Mouse (Mus musculus): ENCODE results near the gene Chrm1. TPM values are rescaled to one million over a fixed set of nuclear protein-coding genes. Genes with fewer than 3 reads are reported as not detected.

Gene Chrm1
- polyA plus RNA-seq, 1 experiment from 2014 or later: 0.12 TPM

GRCm38 (mm10) chr19:8711949-8712869, 48.6 kb downstream of the Chrm1 start:
- peak overlapping the region; percentile 82 for H3K4me2 ChIP-seq
- peak overlapping the region; percentile 87 for H3K4me3 ChIP-seq (ENCODE audit: low read depth, low read length)
- peak overlapping the region; percentile 98 for H3K9ac ChIP-seq (ENCODE audit: low read depth, low read length)
- ATAC-seq (replicated peaks; ENCODE audit: low FRiP score) (no peak), DNase-seq (ENCODE audit: low spot score) (no peak)
- H3K9me3 ChIP-seq (ENCODE audit: control insufficient read depth, low read length): no peaks in the 10 kb centered on the region
- H3K27ac ChIP-seq (ENCODE audit: low read depth, low read length): peak overlapping the region; percentile 90
- H3K27me3 ChIP-seq (replicated peaks; ENCODE audit: control insufficient read depth, insufficient read depth, low read length): no peaks in the 10 kb centered on the region
- peaks cover 38% of the 10 kb centered on the region for H3K36me3 ChIP-seq (ENCODE audit: control insufficient read depth, insufficient read depth, low read length)
- peaks cover 52% of the 10 kb centered on the region for H3K4me1 ChIP-seq (replicated peaks; ENCODE audit: control insufficient read depth, insufficient read depth, low read length)
- 37% methylated on average over 10 of the region's 10 CpGs for WGBS

GRCm38 (mm10) chr19:8712870-8713305, 49.3 kb downstream of the Chrm1 start:
- Histone ChIP-seq H3K36me3 (ENCODE audit: control insufficient read depth, insufficient read depth, low read length) (peaks cover 33% of the 10 kb centered on the region), H3K4me2 (peak overlapping the region; percentile 82), H3K27me3 (replicated peaks; ENCODE audit: control insufficient read depth, insufficient read depth, low read length) (no peaks in the 10 kb centered on the region), H3K27ac (ENCODE audit: low read depth, low read length) (peak overlapping the region; percentile 90), H3K4me1 (replicated peaks; ENCODE audit: control insufficient read depth, insufficient read depth, low read length) (peaks cover 48% of the 10 kb centered on the region), H3K9me3 (ENCODE audit: control insufficient read depth, low read length) (no peaks in the 10 kb centered on the region), H3K9ac (ENCODE audit: low read depth, low read length) (peak overlapping the region; percentile 98), H3K4me3 (ENCODE audit: low read depth, low read length) (peak overlapping the region; percentile 87)
- 0% methylated on average over 13 of the region's 13 CpGs for WGBS
- peak; percentile 85 for DNase-seq (ENCODE audit: low spot score)
- ATAC-seq (replicated peaks; ENCODE audit: low FRiP score): peak; percentile 38

- peak; percentile 88 for DNase-seq (ENCODE audit: low spot score)
- Histone ChIP-seq H3K4me3 (ENCODE audit: low read depth, low read length) (peak overlapping the region; percentile 87), H3K4me1 (replicated peaks; ENCODE audit: control insufficient read depth, insufficient read depth, low read length) (peaks cover 48% of the 10 kb centered on the region), H3K27me3 (replicated peaks; ENCODE audit: control insufficient read depth, insufficient read depth, low read length) (no peaks in the 10 kb centered on the region), H3K9ac (ENCODE audit: low read depth, low read length) (peak overlapping the region; percentile 98), H3K27ac (ENCODE audit: low read depth, low read length) (peak overlapping the region; percentile 90), H3K9me3 (ENCODE audit: control insufficient read depth, low read length) (no peaks in the 10 kb centered on the region), H3K36me3 (ENCODE audit: control insufficient read depth, insufficient read depth, low read length) (peaks cover 27% of the 10 kb centered on the region), H3K4me2 (peak overlapping the region; percentile 82)
- WGBS: under 1% methylated on average over 51 of the region's 51 CpGs
- ATAC-seq (replicated peaks; ENCODE audit: low FRiP score): peak; percentile 84
Observed at GRCm38 (mm10) chr19:8713306-8713996, 49.9 kb downstream of the Chrm1 start.

- Histone ChIP-seq H3K36me3 (ENCODE audit: control insufficient read depth, insufficient read depth, low read length) (peaks cover 21% of the 10 kb centered on the region), H3K9ac (ENCODE audit: low read depth, low read length) (peak overlapping the region; percentile 98), H3K27ac (ENCODE audit: low read depth, low read length) (peak overlapping the region; percentile 90), H3K4me3 (ENCODE audit: low read depth, low read length) (peak overlapping the region; percentile 87), H3K9me3 (ENCODE audit: control insufficient read depth, low read length) (no peaks in the 10 kb centered on the region), H3K4me2 (peak overlapping the region; percentile 82), H3K27me3 (replicated peaks; ENCODE audit: control insufficient read depth, insufficient read depth, low read length) (no peaks in the 10 kb centered on the region), H3K4me1 (replicated peaks; ENCODE audit: control insufficient read depth, insufficient read depth, low read length) (peaks cover 49% of the 10 kb centered on the region)
- peak; percentile 36 for ATAC-seq (replicated peaks; ENCODE audit: low FRiP score)
- no peak for DNase-seq (ENCODE audit: low spot score)
- WGBS: 6% methylated on average over 13 of the region's 13 CpGs
Observed at GRCm38 (mm10) chr19:8713997-8714652, 50.5 kb downstream of the Chrm1 start.

GRCm38 (mm10) chr19:8714653-8715481, 51.3 kb downstream of the Chrm1 start:
- WGBS: 46% methylated on average over 10 of the region's 10 CpGs
- H3K27me3 ChIP-seq (replicated peaks; ENCODE audit: control insufficient read depth, insufficient read depth, low read length): no peaks in the 10 kb centered on the region
- H3K9ac ChIP-seq (ENCODE audit: low read depth, low read length): peak overlapping the region; percentile 51; the same call in 1 of the 2 replicates
- DNase-seq (ENCODE audit: low spot score) (no peak), ATAC-seq (replicated peaks; ENCODE audit: low FRiP score) (peak; percentile 79)
- peaks cover 46% of the 10 kb centered on the region for H3K4me1 ChIP-seq (replicated peaks; ENCODE audit: control insufficient read depth, insufficient read depth, low read length)
- peak overlapping the region; percentile 82 for H3K4me2 ChIP-seq
- H3K36me3 ChIP-seq (ENCODE audit: control insufficient read depth, insufficient read depth, low read length): peaks cover 13% of the 10 kb centered on the region
- H3K27ac ChIP-seq (ENCODE audit: low read depth, low read length): peak overlapping the region; percentile 89
- H3K4me3 ChIP-seq (ENCODE audit: low read depth, low read length): peak overlapping the region; percentile 21; the same call in 1 of the 2 replicates
- no peaks in the 10 kb centered on the region for H3K9me3 ChIP-seq (ENCODE audit: control insufficient read depth, low read length)

DNA sequence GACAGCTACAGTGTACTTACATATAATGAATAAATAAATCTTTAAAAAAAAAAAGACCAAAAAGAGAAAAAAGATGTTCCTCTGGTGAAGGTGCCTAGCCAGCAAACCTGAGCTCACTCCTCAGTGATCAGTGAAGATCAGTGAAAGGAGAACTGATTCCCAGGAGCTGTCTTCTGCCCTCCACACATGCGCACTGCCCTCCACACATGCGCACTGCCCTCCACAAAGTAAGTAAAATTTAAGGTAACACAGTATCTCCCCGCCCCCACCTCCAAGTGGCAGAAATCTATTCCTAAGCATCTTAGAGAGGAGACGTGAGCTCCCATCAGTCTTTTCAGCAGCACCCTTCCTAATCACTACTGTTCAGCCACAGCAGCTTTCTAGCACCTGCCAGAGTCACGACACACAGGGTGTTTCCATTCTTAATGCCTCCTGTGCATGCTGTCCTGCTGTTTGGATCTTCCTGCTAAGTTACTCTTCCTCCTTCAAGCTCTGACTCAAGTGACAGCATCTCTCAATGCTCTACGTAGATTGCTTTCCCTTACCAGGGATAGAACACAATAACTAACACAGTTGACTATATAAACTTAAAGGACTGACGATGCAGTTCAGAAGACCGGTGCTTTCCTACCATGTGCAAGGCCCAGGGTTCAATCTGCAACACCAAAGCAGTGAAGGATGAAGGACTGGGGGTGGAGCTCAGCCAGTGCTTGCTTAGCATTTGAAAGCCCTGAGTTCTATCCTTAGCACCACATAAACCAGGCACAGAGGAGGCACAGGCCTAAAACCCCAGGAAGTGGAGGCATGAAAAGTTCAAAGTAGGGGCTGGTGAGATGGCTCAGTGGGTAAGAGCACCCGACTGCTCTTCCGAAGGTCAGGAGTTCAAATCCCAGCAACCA, 52.5 kb downstream of the Chrm1 start:
- 0 out of 2 replicates have a peak, but pooled peaks have one; percentile 15 for ATAC-seq (replicated peaks; ENCODE audit: low FRiP score)
- 68% methylated on average over 10 of the region's 10 CpGs for WGBS
- Histone ChIP-seq H3K4me3 (ENCODE audit: low read depth, low read length) (no peak overlapping the region), H3K27me3 (replicated peaks; ENCODE audit: control insufficient read depth, insufficient read depth, low read length) (no peaks in the 10 kb centered on the region), H3K9ac (ENCODE audit: low read depth, low read length) (peak overlapping the region; percentile 39; the same call in 1 of the 2 replicates), H3K27ac (ENCODE audit: low read depth, low read length) (peak overlapping the region; percentile 89), H3K4me2 (peak overlapping the region; percentile 18; the same call in 1 of the 2 replicates), H3K9me3 (ENCODE audit: control insufficient read depth, low read length) (no peaks in the 10 kb centered on the region), H3K4me1 (replicated peaks; ENCODE audit: control insufficient read depth, insufficient read depth, low read length) (peaks cover 35% of the 10 kb centered on the region), H3K36me3 (ENCODE audit: control insufficient read depth, insufficient read depth, low read length) (peaks cover 5% of the 10 kb centered on the region; the same call in 1 of the 2 replicates)
- no peak for DNase-seq (ENCODE audit: low spot score)

DNA sequence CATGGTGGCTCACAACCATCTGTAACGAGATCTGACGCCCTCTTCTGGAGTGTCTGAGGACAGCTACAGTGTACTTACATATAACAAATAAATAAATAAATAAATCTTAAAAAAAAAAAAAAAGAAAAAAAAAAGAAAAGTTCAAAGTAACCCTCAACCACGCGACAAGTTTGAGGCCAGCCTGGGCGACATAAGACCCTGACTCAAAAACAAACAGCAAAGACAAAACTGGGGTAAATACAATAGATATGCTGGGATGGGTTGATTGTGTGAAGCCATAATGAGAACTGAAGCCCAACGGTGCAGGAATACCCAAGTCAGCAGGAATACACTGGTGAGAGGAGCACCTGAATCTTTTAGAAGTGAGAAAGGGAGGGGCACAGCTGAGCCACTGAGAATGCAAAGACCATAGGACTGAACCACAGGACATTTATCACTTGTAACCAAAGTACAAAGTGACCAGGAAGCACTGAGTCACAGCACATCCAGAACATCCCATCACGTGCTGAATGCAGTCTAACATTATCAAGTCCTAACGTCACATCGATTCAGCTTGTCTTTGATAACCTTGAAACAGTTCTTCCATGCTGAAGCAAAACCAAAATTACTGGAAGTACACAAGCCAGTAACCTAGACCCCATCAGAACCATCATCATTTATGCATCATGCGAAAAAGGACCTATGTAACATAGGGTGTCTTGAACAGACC, 53.3 kb downstream of the Chrm1 start:
- H3K4me2 ChIP-seq: no peak overlapping the region
- no peaks in the 10 kb centered on the region for H3K9me3 ChIP-seq (ENCODE audit: control insufficient read depth, low read length)
- DNase-seq (ENCODE audit: low spot score) (no peak), ATAC-seq (replicated peaks; ENCODE audit: low FRiP score) (no peak)
- peaks cover 35% of the 10 kb centered on the region for H3K4me1 ChIP-seq (replicated peaks; ENCODE audit: control insufficient read depth, insufficient read depth, low read length)
- H3K27ac ChIP-seq (ENCODE audit: low read depth, low read length): peak overlapping the region; percentile 53; the same call in 1 of the 2 replicates
- H3K36me3 ChIP-seq (ENCODE audit: control insufficient read depth, insufficient read depth, low read length): no peaks in the 10 kb centered on the region
- WGBS: 71% methylated on average over 8 of the region's 10 CpGs
- H3K27me3 ChIP-seq (replicated peaks; ENCODE audit: control insufficient read depth, insufficient read depth, low read length): no peaks in the 10 kb centered on the region
- no peak overlapping the region for H3K9ac ChIP-seq (ENCODE audit: low read depth, low read length)
- H3K4me3 ChIP-seq (ENCODE audit: low read depth, low read length): no peak overlapping the region

All from liver, embryonic 11.5 days (tissue).